Mouse (Mus musculus): Measurements from ENCODE around the gene Gpr55. TPM values are rescaled to one million over a fixed set of nuclear protein-coding genes. Genes with fewer than 3 reads are reported as not detected.

Gpr55 gene
- polyA plus RNA-seq (2012; rRNA removed), result 0.42 and 0.54 TPM in 2 replicates

DNA sequence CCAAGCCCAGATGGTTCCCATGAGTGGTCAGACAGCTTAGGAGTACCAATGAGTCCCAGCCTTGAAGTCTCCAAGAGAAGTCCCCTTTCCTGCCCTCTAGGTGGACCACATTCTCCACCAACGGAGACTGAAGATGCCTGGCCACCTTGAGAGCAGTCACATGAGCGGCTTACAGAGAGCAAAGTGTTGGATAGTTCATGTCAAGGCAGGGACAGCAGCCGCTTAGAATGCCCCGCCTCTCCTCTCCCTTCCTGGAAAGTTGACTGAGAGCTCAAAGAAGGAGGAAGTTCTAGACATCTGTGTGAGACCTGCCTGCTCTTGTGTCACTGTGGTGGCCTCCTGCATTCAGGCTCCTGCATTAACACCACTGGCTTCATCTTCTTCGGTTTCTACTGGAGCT lies at the start of gene Gpr55:
Gpr55 (minus strand) TSS at position 135 of the 400 bp plus-strand sequence.

DNA sequence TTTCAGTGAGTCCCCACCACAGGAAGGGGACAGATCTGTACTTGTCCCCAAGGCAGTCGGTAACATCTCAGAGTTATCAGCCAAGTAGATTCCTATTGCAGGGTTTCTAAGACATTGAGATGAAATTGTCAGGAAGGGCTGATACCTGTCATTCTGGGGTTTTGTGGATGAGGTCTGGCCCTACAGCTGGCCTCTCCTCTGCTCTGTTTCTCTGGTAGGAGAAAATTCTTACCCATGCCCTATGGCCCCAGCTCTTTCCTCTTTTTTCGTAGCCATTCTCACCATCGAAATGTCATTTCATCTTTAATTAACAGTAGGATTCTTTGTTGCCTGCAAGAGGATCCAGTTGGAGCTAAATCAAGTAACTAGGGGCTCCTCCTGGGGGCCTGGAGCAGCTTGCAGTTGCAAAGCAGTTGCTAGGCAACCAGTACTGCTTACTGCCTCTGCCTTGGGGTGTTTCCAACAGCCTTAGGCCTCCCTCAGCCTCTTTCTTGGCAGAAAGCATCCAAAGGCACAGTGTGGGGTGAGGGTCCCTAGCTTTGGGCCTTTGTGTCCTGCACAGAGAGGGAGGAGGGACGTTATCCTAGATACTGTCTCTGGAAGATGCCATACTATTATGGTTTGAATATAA lies 32.6 kb downstream of the Gpr55 start, which contains the start of gene 4933407L21Rik:
4933407L21Rik (plus strand) TSS at position 427 of the 631 bp plus-strand sequence.

DNA sequence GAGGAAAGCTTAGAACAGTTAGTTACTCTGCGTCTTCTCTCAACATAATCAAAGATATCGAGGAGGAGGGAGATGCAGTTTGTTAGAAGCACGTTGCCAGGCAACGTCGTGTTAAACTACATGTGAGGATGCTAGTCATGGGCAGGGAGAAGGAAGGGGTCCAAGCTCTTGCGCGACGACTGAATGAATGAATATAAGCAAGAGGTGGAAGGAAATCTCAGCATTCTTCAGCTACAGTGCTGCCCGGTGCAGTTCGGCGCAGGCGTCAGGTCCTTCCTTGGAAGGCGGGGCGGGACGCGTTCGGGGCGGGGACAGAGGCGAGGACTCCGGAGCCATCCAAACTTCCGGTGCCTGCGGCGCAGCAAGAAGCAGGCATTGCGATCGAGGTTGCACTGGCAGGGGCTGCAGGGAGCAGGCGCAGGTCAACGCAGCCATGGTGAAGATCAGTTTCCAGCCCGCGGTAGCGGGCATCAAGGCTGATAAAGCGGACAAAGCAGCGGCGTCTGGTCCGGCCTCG lies 66.5 kb downstream of the Gpr55 start, which contains the start of gene Itm2c:
Itm2c (plus strand) TSS at position 51 of the 517 bp plus-strand sequence.

Other genes starting within 250 kb of the Gpr55 start
- 1.1 and 2.2 TPM in 2 replicates for gene A630001G21Rik, start 182.4 kb downstream of the Gpr55 start, polyA plus RNA-seq (2012; rRNA removed)
- gene Cab39, start 167.6 kb downstream of the Gpr55 start, polyA plus RNA-seq (2012; rRNA removed), result 59.7 and 77.0 TPM in 2 replicates
- 119 and 167 TPM in 2 replicates for gene Itm2c, start 66.7 kb downstream of the Gpr55 start, polyA plus RNA-seq (2012; rRNA removed)
- gene 4933407L21Rik, start 32.5 kb downstream of the Gpr55 start, polyA plus RNA-seq (2012; rRNA removed), result 0.06 TPM in 1 of 2 replicates, not detected in the other
- not detected in 2 replicates for gene Spata3, start 55.8 kb upstream of the Gpr55 start, polyA plus RNA-seq (2012; rRNA removed)
- gene 2810459M11Rik, start 84.9 kb upstream of the Gpr55 start, polyA plus RNA-seq (2012; rRNA removed), result 32.6 and 39.8 TPM in 2 replicates
- gene Psmd1, start 103.4 kb upstream of the Gpr55 start, polyA plus RNA-seq (2012; rRNA removed), result 23.3 and 29.8 TPM in 2 replicates
- gene Htr2b, start 151.0 kb upstream of the Gpr55 start, polyA plus RNA-seq (2012; rRNA removed), result 1.9 and 3.2 TPM in 2 replicates
- 0.62 TPM in 1 of 2 replicates, not detected in the other for gene Gm21972, start 172.6 kb upstream of the Gpr55 start, polyA plus RNA-seq (2012; rRNA removed)
- gene Armc9, start 193.8 kb upstream of the Gpr55 start, polyA plus RNA-seq (2012; rRNA removed), result 2.5 and 3.1 TPM in 2 replicates